8 mouse cellular contexts compared by ENCODE assay signal in the genomic region with DNA sequence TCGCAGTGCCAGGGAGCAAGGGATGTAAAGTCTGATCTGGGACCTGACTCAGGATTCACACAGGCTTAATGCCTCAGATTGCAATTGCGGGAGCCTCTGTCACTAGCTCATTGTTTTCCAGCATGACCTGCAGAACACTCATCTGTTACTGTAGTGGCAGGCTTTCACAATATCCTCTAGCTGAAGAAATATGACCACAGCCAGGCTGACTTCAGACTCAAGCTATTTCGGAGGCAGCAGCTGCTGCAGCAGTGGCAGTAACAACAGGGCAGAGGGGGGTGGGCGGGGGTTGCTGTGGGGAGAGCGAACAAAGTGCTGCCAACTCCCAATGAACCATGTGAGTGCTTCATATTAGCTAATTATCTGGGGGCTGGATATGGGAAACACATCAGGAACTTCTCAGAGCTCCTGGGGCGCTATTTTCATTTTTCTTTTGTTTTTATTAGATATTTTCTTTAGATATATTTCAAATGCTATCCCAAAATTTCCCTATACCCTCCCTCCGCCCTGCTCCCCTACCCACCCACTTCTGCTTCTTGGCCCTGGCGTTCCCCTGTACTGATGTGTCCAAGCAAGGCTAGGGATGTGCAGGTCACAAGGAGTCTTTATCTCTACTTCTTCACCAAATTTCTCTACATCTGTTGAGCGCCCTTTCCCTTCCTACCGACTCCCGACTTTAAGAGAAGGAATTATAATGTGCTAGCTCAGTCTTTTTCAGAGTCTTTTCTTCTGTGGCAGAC.
DNase-seq lines count a peak whose midpoint lies in the region; ATAC-seq and TF ChIP-seq lines count a peak whose summit lies in the region.

No protein-coding gene starts in this region.

- H3K9ac ChIP-seq in limb, embryonic 11.5 days (ENCODE audit: low read length), result no peak overlapping the region
- H3K9ac ChIP-seq in neural tube, embryonic 13.5 days, result no peak overlapping the region
- H3K9ac ChIP-seq in intestine, postnatal 0 days (ENCODE audit: low read depth, low read length), result no peak overlapping the region

- 56% methylated on average over 11 of the region's 11 CpGs for WGBS in limb, embryonic 11.5 days
- 57% methylated on average over 11 of the region's 11 CpGs for WGBS in neural tube, embryonic 13.5 days
- WGBS in intestine, postnatal 0 days, result 66% methylated on average over 11 of the region's 11 CpGs

- no peaks in the 10 kb centered on the region for H3K9me3 ChIP-seq in limb, embryonic 11.5 days (ENCODE audit: control insufficient read depth, low read length)
- H3K9me3 ChIP-seq in neural tube, embryonic 13.5 days, result no peaks in the 10 kb centered on the region
- no peaks in the 10 kb centered on the region for H3K9me3 ChIP-seq in intestine, postnatal 0 days (ENCODE audit: control insufficient read depth)

- H3K4me3 ChIP-seq in limb, embryonic 11.5 days (ENCODE audit: low read depth, low read length), result no peak overlapping the region
- H3K4me3 ChIP-seq in neural tube, embryonic 13.5 days, result no peak overlapping the region
- no peak overlapping the region for H3K4me3 ChIP-seq in intestine, postnatal 0 days (ENCODE audit: low read depth, low read length)

- peak; percentile 8 for DNase-seq in kidney, postnatal 14 days
- no peak for DNase-seq in kidney, postnatal 10 days
- DNase-seq in limb, embryonic 11.5 days (ENCODE audit: low spot score), result peak; percentile 21
- no peak for DNase-seq in spleen, postnatal 36 days (ENCODE audit: low spot score in 2 of 2)

- no peak overlapping the region for H3K4me2 ChIP-seq in limb, embryonic 11.5 days (ENCODE audit: low read depth, severe bottlenecking)
- H3K4me2 ChIP-seq in neural tube, embryonic 13.5 days, result no peak overlapping the region
- H3K4me2 ChIP-seq in intestine, postnatal 0 days (replicated peaks; ENCODE audit: low read depth), result no peak overlapping the region

- ATAC-seq in common myeloid progenitor, adult 5-6 weeks (replicated peaks; ENCODE audit: low read depth, poor library complexity, severe bottlenecking), result peak; percentile 90
- ATAC-seq in limb, embryonic 11.5 days (ENCODE audit: insufficient number of reproducible peaks, low FRiP score, low TSS enrichment, low read depth), result no peak
- peak; percentile 43; the same call in 1 of the 2 replicates for ATAC-seq in neural tube, embryonic 13.5 days (ENCODE audit: low read depth)
- ATAC-seq in monocyte, adult 5-6 weeks (replicated peaks; ENCODE audit: insufficient number of reproducible peaks, low FRiP score, low TSS enrichment, poor library complexity, severe bottlenecking), result no peak
- no peak for ATAC-seq in intestine, postnatal 0 days

- H3K4me1 ChIP-seq in limb, embryonic 11.5 days (ENCODE audit: control insufficient read depth, insufficient read depth, low read length), result no peaks in the 10 kb centered on the region
- H3K4me1 ChIP-seq in neural tube, embryonic 13.5 days (replicated peaks), result peaks cover 8% of the 10 kb centered on the region
- H3K4me1 ChIP-seq in intestine, postnatal 0 days (replicated peaks; ENCODE audit: control insufficient read depth, insufficient read depth, low read length), result no peaks in the 10 kb centered on the region

- no peak overlapping the region for H3K27ac ChIP-seq in limb, embryonic 11.5 days (replicated peaks; ENCODE audit: low read depth, low read length)
- no peak overlapping the region for H3K27ac ChIP-seq in neural tube, embryonic 13.5 days (replicated peaks)
- H3K27ac ChIP-seq in intestine, postnatal 0 days (ENCODE audit: low read depth, low read length), result no peak overlapping the region

- TF ChIP-seq CTCF in intestine, postnatal 0 days (IDR thresholded peaks at IDR 0.05; ENCODE audit: low read depth), result no peak

- H3K27me3 ChIP-seq in limb, embryonic 11.5 days (ENCODE audit: control insufficient read depth, insufficient read depth, low read length), result no peaks in the 10 kb centered on the region
- no peaks in the 10 kb centered on the region for H3K27me3 ChIP-seq in neural tube, embryonic 13.5 days
- H3K27me3 ChIP-seq in intestine, postnatal 0 days (replicated peaks; ENCODE audit: control insufficient read depth, insufficient read depth, low read length), result no peaks in the 10 kb centered on the region

- no peaks in the 10 kb centered on the region for H3K36me3 ChIP-seq in limb, embryonic 11.5 days (ENCODE audit: control insufficient read depth, insufficient read depth, low read length)
- no peaks in the 10 kb centered on the region for H3K36me3 ChIP-seq in neural tube, embryonic 13.5 days
- no peaks in the 10 kb centered on the region for H3K36me3 ChIP-seq in intestine, postnatal 0 days (ENCODE audit: control insufficient read depth, insufficient read depth)

Comparison
In these comparisons a context has a peak if more than half of its experiments do, and no peak if none do; other contexts are left out.
1. DNase-seq: peak in kidney, postnatal 14 days (single experiment) and limb, embryonic 11.5 days (single experiment); none in kidney, postnatal 10 days (single experiment) and spleen, postnatal 36 days (0 of 2).
2. ATAC-seq: peak in common myeloid progenitor, adult 5-6 weeks (single experiment) and neural tube, embryonic 13.5 days (single experiment); none in limb, embryonic 11.5 days (single experiment), monocyte, adult 5-6 weeks (single experiment) and intestine, postnatal 0 days (single experiment).